Mouse (Mus musculus) hindbrain, embryonic 15.5 days (tissue): ENCODE measurements around the gene Ugt2b35. TPM values are rescaled to one million over a fixed set of nuclear protein-coding genes. Genes with fewer than 3 reads are reported as not detected.
"Not testable (repeated sequence)": the region's sequence is repeated elsewhere in the genome, so short reads cannot be mapped to it uniquely, and the experiment has no call there.

Experiments
- ATAC-seq: fragments of 200-750 bp; cut with Nextera tagmentation; 2 replicates; pipeline ENCODE4 v1.8.0; 2017; ENCODE audit warnings: low read depth, moderate number of reproducible peaks, moderate TSS enrichment; ENCODE audit not compliant: low FRiP score
- H3K27ac ChIP-seq: fragments of 300-500 bp; sonication (generic); replicated peaks from 2 replicates; pipeline ENCODE4 v1.5.1; 2015; ENCODE audit warnings: mild to moderate bottlenecking, inconsistent platforms
- H3K27me3 ChIP-seq: fragments of 300-500 bp; sonication (generic); 2 replicates; pipeline ENCODE4 v1.6.1; 2015; ENCODE audit warnings: control low read depth, inconsistent platforms
- H3K36me3 ChIP-seq: fragments of 300-500 bp; sonication (generic); 2 replicates; pipeline ENCODE4 v1.6.1; 2015; ENCODE audit warnings: control low read depth, inconsistent platforms
- H3K4me1 ChIP-seq: fragments of 300-500 bp; sonication (generic); replicated peaks from 2 replicates; pipeline ENCODE4 v1.6.1; 2015; ENCODE audit warnings: control low read depth, inconsistent platforms
- H3K4me2 ChIP-seq: fragments of 300-500 bp; sonication (generic); 2 replicates; pipeline ENCODE4 v1.6.1; 2015; ENCODE audit warnings: moderate library complexity, mild to moderate bottlenecking, inconsistent platforms
- H3K4me3 ChIP-seq: fragments of 300-500 bp; sonication (generic); 2 replicates; pipeline ENCODE4 v1.5.1; 2015; ENCODE audit warnings: mild to moderate bottlenecking, inconsistent platforms
- H3K9ac ChIP-seq: fragments of 300-500 bp; sonication (generic); 2 replicates; pipeline ENCODE4 v1.6.1; 2015; ENCODE audit warnings: inconsistent platforms
- H3K9me3 ChIP-seq: fragments of 300-500 bp; sonication (generic); 2 replicates; pipeline ENCODE4 v1.6.1; 2016; ENCODE audit warnings: control low read depth, inconsistent platforms
- WGBS: fragments of 180-500 bp; shearing (Covaris S2); methylation state at CpG from one replicate; pipeline ENCODE4 v1.1.7; 2015; 5-methylcytosine and 5-hydroxymethylcytosine counted together
- polyA plus RNA-seq: library from polyadenylated mRNA; unstranded; fragments of >200 nt; fragmentation: Nextera tagmentation; extraction: Ambion mirVana; gene quantifications from 2 replicates; pipeline ENCODE4 v1.2.1, GENCODE M21; 2015

The Ugt2b35 gene
- polyA plus RNA-seq: not detected in 2 replicates

- Histone ChIP-seq H3K4me1 (no peaks in the 10 kb centered on the region), H3K9ac (no peak within 1 kb of the TSS), H3K4me3 (no peak within 1 kb of the TSS), H3K27ac (no peak within 1 kb of the TSS), H3K27me3 (no peaks in the 10 kb centered on the region), H3K36me3 (no peaks in the 10 kb centered on the region), H3K9me3 (no peaks in the 10 kb centered on the region), H3K4me2 (no peak within 1 kb of the TSS)
- 83% methylated on average over 4 of the region's 4 CpGs for WGBS
- no peak for ATAC-seq
Observed at GRCm38 (mm10) chr5:87000395-87001073, at the start of gene Ugt2b35. Gene Ugt2b35 (plus strand): TSS chr5:87000860.

DNA sequence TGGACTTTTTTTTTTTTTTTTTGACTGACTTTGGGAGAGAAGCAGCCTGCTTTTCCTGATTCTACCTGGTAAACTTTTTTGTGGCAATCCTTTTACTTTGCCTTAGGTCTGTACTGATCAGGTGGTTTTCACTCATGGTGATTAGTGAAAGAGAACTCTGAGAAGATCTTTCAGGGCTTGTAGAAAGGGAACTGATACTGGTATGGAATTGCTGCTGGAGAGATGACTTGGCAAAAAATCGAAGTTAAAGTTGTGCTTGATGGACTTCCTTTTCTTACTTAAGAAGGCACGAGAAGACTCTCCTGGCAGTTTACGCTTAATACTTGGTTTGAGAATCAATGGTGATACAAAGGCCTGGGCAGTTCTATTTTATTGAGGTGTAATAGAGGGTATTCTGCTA, 40.2 kb upstream of the Ugt2b35 start:
- Histone ChIP-seq H3K4me2 (no peak overlapping the region), H3K4me3 (no peak overlapping the region), H3K36me3 (no peaks in the 10 kb centered on the region), H3K27me3 (no peaks in the 10 kb centered on the region), H3K27ac (no peak overlapping the region), H3K9me3 (no peaks in the 10 kb centered on the region), H3K4me1 (no peaks in the 10 kb centered on the region), H3K9ac (no peak overlapping the region)
- WGBS: 92% methylated on average over 3 of the region's 3 CpGs
- no peak for ATAC-seq

- Histone ChIP-seq H3K9me3 (no peaks in the 10 kb centered on the region), H3K27me3 (no peaks in the 10 kb centered on the region), H3K27ac (no peak overlapping the region), H3K36me3 (no peaks in the 10 kb centered on the region), H3K9ac (no peak overlapping the region), H3K4me1 (no peaks in the 10 kb centered on the region), H3K4me3 (no peak overlapping the region), H3K4me2 (no peak overlapping the region)
- no peak for ATAC-seq
- WGBS: 84% methylated on average over 3 of the region's 3 CpGs
Observed at GRCm38 (mm10) chr5:86961587-86962358, 38.9 kb upstream of the Ugt2b35 start.

DNA sequence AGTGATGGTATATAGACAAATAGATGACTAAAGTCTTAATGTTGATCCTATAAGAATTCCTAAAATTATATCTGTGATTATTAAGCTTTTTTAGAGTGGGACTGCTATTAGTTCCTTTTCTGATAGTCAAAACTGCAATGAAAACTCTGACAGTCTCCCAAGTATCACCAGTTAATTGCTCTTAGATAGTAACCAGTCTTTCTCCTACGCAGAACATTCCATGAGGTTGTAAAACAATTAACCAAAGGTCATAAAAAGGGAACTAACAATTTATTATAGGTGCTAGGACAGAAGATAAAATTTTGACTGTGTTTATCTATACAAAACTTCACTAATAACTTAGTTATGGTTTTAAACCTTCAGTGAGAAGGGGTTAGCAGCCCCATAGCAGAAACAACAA, 37.8 kb upstream of the Ugt2b35 start:
- not testable (repeated sequence) for H3K9ac ChIP-seq, H3K4me3 ChIP-seq, H3K27ac ChIP-seq, H3K4me2 ChIP-seq, H3K9me3 ChIP-seq, ATAC-seq, H3K27me3 ChIP-seq, H3K4me1 ChIP-seq, H3K36me3 ChIP-seq
- WGBS: 72% methylated on average over 1 of the region's 1 CpGs

DNA sequence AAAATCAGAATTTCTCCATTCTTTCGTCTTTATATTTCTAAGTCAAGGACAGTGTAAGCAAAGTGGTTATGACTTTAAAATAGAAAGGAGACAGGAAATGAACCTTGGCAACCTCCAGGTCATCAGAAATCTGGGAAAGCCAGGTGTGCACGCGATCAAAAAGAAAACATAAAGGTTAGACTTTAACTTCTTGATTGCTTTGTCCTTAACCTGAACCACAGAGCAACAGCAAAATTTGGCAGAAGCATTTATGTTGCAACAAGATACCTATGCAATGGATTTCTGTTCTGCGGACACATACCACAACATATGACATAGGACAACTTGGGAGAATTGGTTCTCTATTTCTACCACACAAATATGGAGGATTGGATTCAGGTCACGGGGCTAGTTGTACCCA, 33.4 kb upstream of the Ugt2b35 start:
- not testable (repeated sequence) for ATAC-seq, H3K4me1 ChIP-seq, H3K4me2 ChIP-seq, H3K9ac ChIP-seq, H3K4me3 ChIP-seq, H3K27me3 ChIP-seq, H3K9me3 ChIP-seq, H3K27ac ChIP-seq, H3K36me3 ChIP-seq
- WGBS: 96% methylated on average over 5 of the region's 5 CpGs

DNA sequence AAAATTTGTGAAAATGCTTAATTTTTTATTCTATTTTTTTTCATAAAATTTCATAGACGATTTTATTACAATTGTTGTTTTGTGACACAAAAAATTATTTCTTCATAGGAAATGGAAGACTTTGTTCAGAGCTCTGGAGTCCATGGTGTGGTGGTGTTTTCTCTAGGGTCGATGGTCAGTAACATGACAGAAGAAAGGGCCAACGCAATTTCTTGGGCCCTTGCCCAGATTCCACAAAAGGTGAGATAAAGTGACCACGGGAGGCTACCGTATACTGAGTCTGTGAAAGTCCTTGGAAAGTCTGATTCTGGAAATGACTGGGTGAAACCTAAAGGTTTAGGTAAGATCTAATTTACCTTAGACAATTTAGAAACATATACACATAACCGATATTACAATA, 4.1 kb downstream of the Ugt2b35 start:
- no peak for ATAC-seq
- no peaks in the 10 kb centered on the region for H3K9me3 ChIP-seq
- 89% methylated on average over 6 of the region's 6 CpGs for WGBS

DNA sequence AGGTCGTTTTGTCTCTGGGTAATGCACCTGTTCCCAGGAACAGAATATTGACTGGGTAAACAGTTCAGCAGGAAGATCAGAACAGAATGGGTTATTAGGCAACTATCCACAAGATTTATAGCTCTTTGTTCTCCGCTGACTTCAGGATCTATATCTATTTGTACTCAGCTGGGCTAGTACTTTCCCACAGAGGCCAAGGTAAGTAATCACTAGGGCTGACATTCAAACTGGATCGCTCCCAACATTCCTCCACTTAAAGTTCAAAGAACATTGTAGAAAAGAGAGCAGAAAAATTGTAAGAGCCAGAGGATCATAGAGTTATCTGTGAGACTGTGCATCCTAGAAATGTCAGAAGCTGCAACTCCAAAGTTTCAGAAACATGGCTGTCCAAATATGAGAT, 14.8 kb downstream of the Ugt2b35 start:
- 85% methylated on average over 3 of the region's 3 CpGs for WGBS
- Histone ChIP-seq H3K27me3 (no peaks in the 10 kb centered on the region), H3K4me2 (no peak overlapping the region), H3K27ac (no peak overlapping the region), H3K9ac (no peak overlapping the region), H3K4me3 (no peak overlapping the region), H3K4me1 (no peaks in the 10 kb centered on the region), H3K9me3 (no peaks in the 10 kb centered on the region), H3K36me3 (no peaks in the 10 kb centered on the region)
- ATAC-seq: no peak

More for the DNA sequence above, 4.1 kb downstream of the Ugt2b35 start:
- Histone ChIP-seq H3K4me2 (no peak overlapping the region), H3K4me3 (no peak overlapping the region), H3K9ac (no peak overlapping the region), H3K27ac (no peak overlapping the region), H3K36me3 (no peaks in the 10 kb centered on the region), H3K27me3 (no peaks in the 10 kb centered on the region), H3K4me1 (no peaks in the 10 kb centered on the region)

GRCm38 (mm10) chr5:87027359-87027758, 26.7 kb downstream of the Ugt2b35 start:
- WGBS: 85% methylated on average over 3 of the region's 3 CpGs
- Histone ChIP-seq H3K4me1 (no peaks in the 10 kb centered on the region), H3K27me3 (no peaks in the 10 kb centered on the region), H3K4me2 (no peak overlapping the region), H3K9ac (no peak overlapping the region), H3K4me3 (no peak overlapping the region), H3K9me3 (no peaks in the 10 kb centered on the region), H3K27ac (no peak overlapping the region), H3K36me3 (no peaks in the 10 kb centered on the region)
- no peak for ATAC-seq

- ATAC-seq: no peak
- Histone ChIP-seq H3K27me3 (no peaks in the 10 kb centered on the region), H3K4me2 (no peak overlapping the region), H3K27ac (no peak overlapping the region), H3K9ac (no peak overlapping the region), H3K4me1 (no peaks in the 10 kb centered on the region), H3K36me3 (no peaks in the 10 kb centered on the region), H3K9me3 (no peaks in the 10 kb centered on the region), H3K4me3 (no peak overlapping the region)
- 96% methylated on average over 1 of the region's 1 CpGs for WGBS
Observed at GRCm38 (mm10) chr5:87030624-87031023, 30.0 kb downstream of the Ugt2b35 start.

Other genes starting within 250 kb of the Ugt2b35 start
- 35.1 and 35.6 TPM in 2 replicates for gene Ythdc1, start 196.6 kb upstream of the Ugt2b35 start, polyA plus RNA-seq
- gene Ugt2b34, start 93.9 kb upstream of the Ugt2b35 start, polyA plus RNA-seq: not detected in 2 replicates
- not detected in 2 replicates for gene Ugt2b1, start 74.3 kb upstream of the Ugt2b35 start, polyA plus RNA-seq
- gene Ugt2b36, start 91.7 kb downstream of the Ugt2b35 start, polyA plus RNA-seq: not detected in 2 replicates
- 0.13 TPM in 1 of 2 replicates, not detected in the other for gene Ugt2b5, start 139.5 kb downstream of the Ugt2b35 start, polyA plus RNA-seq